Comparison of ENCODE assay signal across 33 mouse cellular contexts in genomic region chr1:192481446-192481845, GRCm38 (mm10).
"Had no signal": no experiment of that assay in that cellular context is flagged by ENCODE, and none has a peak within 500 bp of the region (broad histone marks: within the 10 kb centered on the region; RNA-seq: fewer than 3 reads in every experiment).

No protein-coding gene starts in this region.

- H3K9me3 ChIP-seq: heart, embryonic 10.5 days; heart, embryonic 12.5 days; heart, embryonic 13.5 days; heart, embryonic 15.5 days; hindbrain, embryonic 10.5 days; hindbrain, embryonic 12.5 days; hindbrain, embryonic 13.5 days; hindbrain, embryonic 15.5 days; intestine, embryonic 15.5 days; kidney, embryonic 15.5 days had no signal

- H3K36me3 ChIP-seq: heart, embryonic 10.5 days; heart, embryonic 12.5 days; heart, embryonic 13.5 days; heart, embryonic 15.5 days; hindbrain, embryonic 10.5 days; hindbrain, embryonic 12.5 days; hindbrain, embryonic 13.5 days; hindbrain, embryonic 15.5 days; intestine, embryonic 15.5 days; kidney, embryonic 15.5 days had no signal

- H3K27ac ChIP-seq: heart, embryonic 10.5 days; heart, embryonic 13.5 days; heart, embryonic 15.5 days; hindbrain, embryonic 10.5 days; hindbrain, embryonic 12.5 days; hindbrain, embryonic 13.5 days; hindbrain, embryonic 14.5 days; hindbrain, embryonic 15.5 days; hindbrain, postnatal 0 days; intestine, embryonic 15.5 days; kidney, embryonic 15.5 days; kidney, postnatal 0 days; layer of hippocampus, adult 2 months had no signal

- H3K4me2 ChIP-seq: heart, embryonic 11.5 days; heart, embryonic 12.5 days; heart, embryonic 13.5 days; heart, embryonic 15.5 days; hindbrain, embryonic 12.5 days; hindbrain, embryonic 13.5 days; hindbrain, embryonic 14.5 days; hindbrain, embryonic 15.5 days; intestine, embryonic 15.5 days; kidney, embryonic 15.5 days had no signal

- DNase-seq: heart, postnatal 10 days; heart, postnatal 36 days; heart, postnatal 4 days; kidney, adult 11 months; kidney, adult 18-20 months; kidney, adult 2 months; kidney, adult 8-10 months; kidney, adult 9 months; kidney, postnatal 10 days; kidney, postnatal 14 days; kidney, postnatal 36 days; kidney, postnatal 4 days; layer of hippocampus, adult 9-11 months; layer of hippocampus, postnatal 36 days had no signal

- H3K27me3 ChIP-seq: heart, embryonic 12.5 days; heart, embryonic 13.5 days; heart, embryonic 15.5 days; hindbrain, embryonic 12.5 days; hindbrain, embryonic 13.5 days; hindbrain, embryonic 15.5 days; intestine, embryonic 15.5 days; kidney, embryonic 15.5 days had no signal

- ATAC-seq: hindbrain, embryonic 16.5 days; hindbrain, postnatal 0 days; inflammation-experienced regulatory T-cells, adult 6 months; intestine, embryonic 15.5 days; intestine, embryonic 16.5 days; intestine, postnatal 0 days had no signal

- H3K9ac ChIP-seq: heart, embryonic 12.5 days; heart, embryonic 13.5 days; heart, embryonic 15.5 days; hindbrain, embryonic 12.5 days; hindbrain, embryonic 13.5 days; hindbrain, embryonic 14.5 days; hindbrain, embryonic 15.5 days; intestine, embryonic 15.5 days; kidney, embryonic 15.5 days had no signal

- H3K4me3 ChIP-seq: heart, embryonic 10.5 days; heart, embryonic 12.5 days; heart, embryonic 13.5 days; heart, embryonic 15.5 days; hindbrain, embryonic 10.5 days; hindbrain, embryonic 12.5 days; hindbrain, embryonic 13.5 days; hindbrain, embryonic 15.5 days; intestine, embryonic 15.5 days; kidney, embryonic 15.5 days; layer of hippocampus, adult 2 months had no signal

- H3K4me1 ChIP-seq: hindbrain, embryonic 10.5 days; hindbrain, embryonic 12.5 days; hindbrain, embryonic 13.5 days; hindbrain, embryonic 15.5 days; intestine, embryonic 15.5 days had no signal
